Mouse (Mus musculus) hematopoietic multipotent progenitor cell, adult 10-12 weeks (in vitro differentiated cells): ENCODE measurements around the gene Supt6. TPM values are rescaled to one million over a fixed set of nuclear protein-coding genes. Genes with fewer than 3 reads are reported as not detected.

ENCODE experiments used
- polyA plus RNA-seq: library from polyadenylated mRNA; stranded (reverse); fragments of >175 nt; gene quantifications from 2 replicates; pipeline ENCODE4 v1.2.3, GENCODE M21; 2012; ENCODE audit warnings: low replicate concordance

The Supt6 gene
- polyA plus RNA-seq: 68.1 and 97.6 TPM in 2 replicates

GRCm38 (mm10) chr11:78245627-78246317 is at the start of gene Supt6, which contains the start of gene Sdf2:
TSS of gene Supt6 (minus strand) at chr11:78245987.
TSS of gene Sdf2 (plus strand) at chr11:78245746.

GRCm38 (mm10) chr11:78290654-78291053 is 44.9 kb upstream of the Supt6 start, which contains the start of gene BC030499:
TSS of gene BC030499 (plus strand) at chr11:78290841.

GRCm38 (mm10) chr11:78261380-78262352 is 15.9 kb upstream of the Supt6 start, which contains the start of gene 2610507B11Rik:
TSS of gene 2610507B11Rik (plus strand) at chr11:78261752.

GRCm38 (mm10) chr11:78193113-78193512 is 52.7 kb downstream of the Supt6 start, which contains the start of gene Proca1:
TSS of gene Proca1 (plus strand) at chr11:78193392.

GRCm38 (mm10) chr11:78188331-78189233 is 57.2 kb downstream of the Supt6 start, which contains the start of gene Rab34:
TSS of gene Rab34 (plus strand) at chr11:78188430.

GRCm38 (mm10) chr11:78182961-78183844 is 62.6 kb downstream of the Supt6 start, which contains the start of gene Rpl23a:
TSS of gene Rpl23a (minus strand) at chr11:78183584.

GRCm38 (mm10) chr11:78176402-78176862 is 69.4 kb downstream of the Supt6 start, which contains the start of the genes Nek8 and Tlcd1:
TSS of gene Nek8 (minus strand) at chr11:78176675.
TSS of gene Tlcd1 (plus strand) at chr11:78176711.

GRCm38 (mm10) chr11:78164924-78165760 is 80.6 kb downstream of the Supt6 start, which contains the start of gene Traf4:
TSS of gene Traf4 (minus strand) at chr11:78165589.

Other genes with a start within 250 kb of the Supt6 start
- gene Dhrs13, start 213.7 kb downstream of the Supt6 start, polyA plus RNA-seq: 1.5 and 3.2 TPM in 2 replicates
- 28.2 and 40.1 TPM in 2 replicates for gene Flot2, start 208.1 kb downstream of the Supt6 start, polyA plus RNA-seq
- 4.2 and 6.0 TPM in 2 replicates for gene Eral1, start 165.6 kb downstream of the Supt6 start, polyA plus RNA-seq
- gene Fam222b, start 151.3 kb downstream of the Supt6 start, polyA plus RNA-seq: 34.4 and 71.5 TPM in 2 replicates
- 21.7 and 48.0 TPM in 2 replicates for gene Traf4, start 80.4 kb downstream of the Supt6 start, polyA plus RNA-seq
- 10.0 and 12.8 TPM in 2 replicates for gene Nek8, start 69.3 kb downstream of the Supt6 start, polyA plus RNA-seq
- gene Tlcd1, start 69.3 kb downstream of the Supt6 start, polyA plus RNA-seq: 27.8 and 37.9 TPM in 2 replicates
- 197 and 2,234 TPM in 2 replicates for gene Rpl23a, start 62.4 kb downstream of the Supt6 start, polyA plus RNA-seq
- 7.2 and 11.3 TPM in 2 replicates for gene Rab34, start 57.6 kb downstream of the Supt6 start, polyA plus RNA-seq
- gene Proca1, start 52.6 kb downstream of the Supt6 start, polyA plus RNA-seq: 0.20 TPM in 1 of 2 replicates, not detected in the other
- gene Sdf2, start 241 bp downstream of the Supt6 start, polyA plus RNA-seq: 7.2 and 15.6 TPM in 2 replicates
- 23.0 and 73.1 TPM in 2 replicates for gene 2610507B11Rik, start 15.8 kb upstream of the Supt6 start, polyA plus RNA-seq
- not detected in 2 replicates for gene BC030499, start 44.9 kb upstream of the Supt6 start, polyA plus RNA-seq
- 2.1 and 18.1 TPM in 2 replicates for gene Spag5, start 55.5 kb upstream of the Supt6 start, polyA plus RNA-seq
- gene Aldoc, start 77.0 kb upstream of the Supt6 start, polyA plus RNA-seq: 0.53 and 3.2 TPM in 2 replicates
- gene Pigs, start 82.4 kb upstream of the Supt6 start, polyA plus RNA-seq: 39.9 and 105 TPM in 2 replicates
- 58.3 and 116 TPM in 2 replicates for gene Unc119, start 97.5 kb upstream of the Supt6 start, polyA plus RNA-seq
- not detected in 2 replicates for gene Foxn1, start 140.6 kb upstream of the Supt6 start, polyA plus RNA-seq
- 0.12 TPM in 1 of 2 replicates, not detected in the other for gene Slc13a2, start 176.2 kb upstream of the Supt6 start, polyA plus RNA-seq
- 1.1 and 1.9 TPM in 2 replicates for gene Slc46a1, start 219.7 kb upstream of the Supt6 start, polyA plus RNA-seq